Mouse (Mus musculus): Measurements from ENCODE around the gene Phf11c. TPM values are rescaled to one million over a fixed set of nuclear protein-coding genes. Genes with fewer than 3 reads are reported as not detected.

The Phf11c gene
- total RNA-seq, 2 experiments from 2014 or later: 0.42 to 0.52 TPM

Other genes starting within 250 kb of the Phf11c start
- gene Gm5142, start 216.6 kb downstream of the Phf11c start, total RNA-seq (2021): not detected
- gene Rcbtb1, start 194.2 kb downstream of the Phf11c start, total RNA-seq (2021): 10 to 100 TPM; 14.4 to 18.3 TPM
- gene Gm6904, start 135.2 kb downstream of the Phf11c start, total RNA-seq (2021): not detected
- gene Phf11a, start 97.9 kb downstream of the Phf11c start, total RNA-seq (2021): not detected
- under 1 TPM in 1 of 2 experiments, not detected in 1; 0.28 TPM for gene Phf11b, start 54.0 kb downstream of the Phf11c start, total RNA-seq (2021)
- gene Phf11d, start 29.9 kb downstream of the Phf11c start, total RNA-seq (2021): 1 to 10 TPM; 1.6 to 2.2 TPM
- 1 to 10 TPM; 5.5 to 6.8 TPM for gene Setdb2, start 45.5 kb upstream of the Phf11c start, total RNA-seq (2021)
- gene Cab39l, start 45.6 kb upstream of the Phf11c start, total RNA-seq (2021): 10 to 100 TPM; 14.0 to 16.6 TPM
- 10 to 100 TPM; 19.4 to 25.5 TPM for gene Cdadc1, start 202.6 kb upstream of the Phf11c start, total RNA-seq (2021)
- gene Shisa2, start 229.9 kb upstream of the Phf11c start, total RNA-seq (2021): 10 to 100 TPM; 69.9 to 72.4 TPM